Mouse (Mus musculus): ENCODE results near the gene Slc35e3. TPM values are rescaled to one million over a fixed set of nuclear protein-coding genes. Genes with fewer than 3 reads are reported as not detected.
"Not testable (repeated sequence)": the region's sequence is repeated elsewhere in the genome, so short reads cannot be mapped to it uniquely, and the experiment has no call there.

The Slc35e3 gene
- polyA plus RNA-seq, 1 experiment from 2014 or later: 30.6 TPM

- Histone ChIP-seq H3K4me1 (replicated peaks) (peaks cover 24% of the 10 kb centered on the region), H3K27me3 (no peaks in the 10 kb centered on the region), H3K9ac (no peak overlapping the region), H3K4me3 (no peak overlapping the region), H3K36me3 (peaks cover 56% of the 10 kb centered on the region), H3K4me2 (no peak overlapping the region), H3K27ac (replicated peaks) (no peak overlapping the region), H3K9me3 (no peaks in the 10 kb centered on the region)
- WGBS: 97% methylated on average over 6 of the region's 6 CpGs
- ATAC-seq (ENCODE audit: low read depth): no peak
These were observed 6.6 kb downstream of the Slc35e3 start for GRCm38 (mm10) chr10:117739648-117739948.

- 93% methylated on average over 15 of the region's 15 CpGs for WGBS
- Histone ChIP-seq H3K9me3 (no peaks in the 10 kb centered on the region), H3K27me3 (no peaks in the 10 kb centered on the region), H3K36me3 (peaks cover 56% of the 10 kb centered on the region), H3K4me2 (no peak overlapping the region), H3K4me3 (no peak overlapping the region), H3K4me1 (replicated peaks) (peaks cover 19% of the 10 kb centered on the region), H3K9ac (no peak overlapping the region), H3K27ac (replicated peaks) (no peak overlapping the region)
- ATAC-seq (ENCODE audit: low read depth): no peak
These were observed 7.1 kb downstream of the Slc35e3 start for GRCm38 (mm10) chr10:117738928-117739647.

GRCm38 (mm10) chr10:117738140-117738921 is 7.8 kb downstream of the Slc35e3 start:
- Histone ChIP-seq H3K9ac (no peak overlapping the region), H3K9me3 (no peaks in the 10 kb centered on the region), H3K27ac (replicated peaks) (no peak overlapping the region), H3K4me3 (no peak overlapping the region), H3K4me1 (replicated peaks) (peaks cover 11% of the 10 kb centered on the region), H3K36me3 (peaks cover 58% of the 10 kb centered on the region), H3K27me3 (no peaks in the 10 kb centered on the region), H3K4me2 (no peak overlapping the region)
- no peak for ATAC-seq (ENCODE audit: low read depth)
- 89% methylated on average over 13 of the region's 13 CpGs for WGBS

GRCm38 (mm10) chr10:117737498-117737897 is 8.7 kb downstream of the Slc35e3 start:
- not testable (repeated sequence) for H3K9me3 ChIP-seq; H3K4me3 ChIP-seq; H3K27me3 ChIP-seq; H3K4me1 ChIP-seq (replicated peaks); H3K27ac ChIP-seq (replicated peaks); H3K9ac ChIP-seq; H3K4me2 ChIP-seq; ATAC-seq (ENCODE audit: low read depth)
- peaks cover 66% of the 10 kb centered on the region for H3K36me3 ChIP-seq
- WGBS: 97% methylated on average over 8 of the region's 8 CpGs

GRCm38 (mm10) chr10:117737075-117737474 is 9.1 kb downstream of the Slc35e3 start:
- Histone ChIP-seq H3K36me3 (peaks cover 69% of the 10 kb centered on the region), H3K4me3 (no peak overlapping the region), H3K9me3 (no peaks in the 10 kb centered on the region), H3K27me3 (no peaks in the 10 kb centered on the region), H3K4me2 (no peak overlapping the region), H3K4me1 (replicated peaks) (peaks cover 9% of the 10 kb centered on the region), H3K9ac (no peak overlapping the region), H3K27ac (replicated peaks) (no peak overlapping the region)
- ATAC-seq (ENCODE audit: low read depth): no peak
- 86% methylated on average over 4 of the region's 4 CpGs for WGBS

GRCm38 (mm10) chr10:117736573-117736972 is 9.6 kb downstream of the Slc35e3 start:
- ATAC-seq (ENCODE audit: low read depth): no peak

GRCm38 (mm10) chr10:117735396-117735795 is 10.8 kb downstream of the Slc35e3 start:
- H3K4me3 ChIP-seq; H3K27ac ChIP-seq (replicated peaks); H3K4me2 ChIP-seq; H3K9ac ChIP-seq; H3K4me1 ChIP-seq (replicated peaks); H3K9me3 ChIP-seq; ATAC-seq (ENCODE audit: low read depth); H3K27me3 ChIP-seq: not testable (repeated sequence)
- peaks cover 59% of the 10 kb centered on the region for H3K36me3 ChIP-seq
- WGBS: 94% methylated on average over 12 of the region's 12 CpGs

More at GRCm38 (mm10) chr10:117736573-117736972, 9.6 kb downstream of the Slc35e3 start:
- no peak overlapping the region for H3K4me3 ChIP-seq
- H3K36me3 ChIP-seq: peaks cover 68% of the 10 kb centered on the region
- no peak overlapping the region for H3K27ac ChIP-seq (replicated peaks)
- peaks cover 4% of the 10 kb centered on the region for H3K4me1 ChIP-seq (replicated peaks)
- H3K9me3 ChIP-seq: no peaks in the 10 kb centered on the region
- no peak overlapping the region for H3K9ac ChIP-seq
- no peak overlapping the region for H3K4me2 ChIP-seq
- H3K27me3 ChIP-seq: no peaks in the 10 kb centered on the region
- WGBS: 95% methylated on average over 5 of the region's 5 CpGs

GRCm38 (mm10) chr10:117734104-117734852 is 11.9 kb downstream of the Slc35e3 start:
- H3K36me3 ChIP-seq: peaks cover 48% of the 10 kb centered on the region
- not testable (repeated sequence) for H3K9me3 ChIP-seq; H3K4me2 ChIP-seq; H3K27ac ChIP-seq (replicated peaks); H3K27me3 ChIP-seq; H3K9ac ChIP-seq; ATAC-seq (ENCODE audit: low read depth); H3K4me1 ChIP-seq (replicated peaks); H3K4me3 ChIP-seq
- 87% methylated on average over 10 of the region's 10 CpGs for WGBS

GRCm38 (mm10) chr10:117733626-117734025 is 12.5 kb downstream of the Slc35e3 start:
- not testable (repeated sequence) for H3K27me3 ChIP-seq; H3K27ac ChIP-seq (replicated peaks); H3K9me3 ChIP-seq; ATAC-seq (ENCODE audit: low read depth); H3K4me3 ChIP-seq; H3K4me1 ChIP-seq (replicated peaks); H3K4me2 ChIP-seq; H3K9ac ChIP-seq
- H3K36me3 ChIP-seq: peaks cover 41% of the 10 kb centered on the region
- WGBS: 94% methylated on average over 8 of the region's 8 CpGs

GRCm38 (mm10) chr10:117732962-117733592 is 13.1 kb downstream of the Slc35e3 start:
- H3K36me3 ChIP-seq: peaks cover 36% of the 10 kb centered on the region
- no peak overlapping the region for H3K9ac ChIP-seq
- H3K27ac ChIP-seq (replicated peaks): no peak overlapping the region
- H3K9me3 ChIP-seq: no peaks in the 10 kb centered on the region
- 83% methylated on average over 14 of the region's 14 CpGs for WGBS
- ATAC-seq (ENCODE audit: low read depth): no peak
- H3K4me2 ChIP-seq: no peak overlapping the region
- no peak overlapping the region for H3K4me3 ChIP-seq
- H3K27me3 ChIP-seq: no peaks in the 10 kb centered on the region
- H3K4me1 ChIP-seq (replicated peaks): no peaks in the 10 kb centered on the region

GRCm38 (mm10) chr10:117732184-117732583 is 14.0 kb downstream of the Slc35e3 start:
- no peak overlapping the region for H3K27ac ChIP-seq (replicated peaks)
- no peak overlapping the region for H3K4me2 ChIP-seq
- no peaks in the 10 kb centered on the region for H3K4me1 ChIP-seq (replicated peaks)
- 91% methylated on average over 5 of the region's 5 CpGs for WGBS
- peaks cover 27% of the 10 kb centered on the region for H3K36me3 ChIP-seq
- H3K9me3 ChIP-seq: no peaks in the 10 kb centered on the region
- no peak for ATAC-seq (ENCODE audit: low read depth)
- H3K9ac ChIP-seq: no peak overlapping the region
- H3K4me3 ChIP-seq: no peak overlapping the region
- no peaks in the 10 kb centered on the region for H3K27me3 ChIP-seq

All from neural tube, embryonic 13.5 days (tissue).